Mouse (Mus musculus) forebrain, embryonic 13.5 days (tissue): Measurements from ENCODE around the gene Gm34653. TPM values are rescaled to one million over a fixed set of nuclear protein-coding genes. Genes with fewer than 3 reads are reported as not detected.
A peak's percentile ranks its signal among the peaks of the same experiment; 100 is the strongest.
"Not testable (repeated sequence)": the region's sequence is repeated elsewhere in the genome, so short reads cannot be mapped to it uniquely, and the experiment has no call there.

ENCODE experiments used
- ATAC-seq: fragments of 200-750 bp; cut with Nextera tagmentation; 2 replicates; pipeline ENCODE4 v1.8.0; 2017
- H3K27ac ChIP-seq: fragments of 300-500 bp; sonication (generic); 2 replicates; pipeline ENCODE4 v1.5.1; 2015; ENCODE audit warnings: inconsistent platforms, mild to moderate bottlenecking, moderate library complexity
- H3K27me3 ChIP-seq: fragments of 300-500 bp; sonication (generic); 2 replicates; pipeline ENCODE4 v1.6.1; 2015; ENCODE audit warnings: mild to moderate bottlenecking, inconsistent platforms
- H3K36me3 ChIP-seq: fragments of 300-500 bp; sonication (generic); 2 replicates; pipeline ENCODE4 v1.6.1; 2015; ENCODE audit warnings: mild to moderate bottlenecking, inconsistent platforms; ENCODE audit not compliant: poor library complexity, severe bottlenecking
- H3K4me1 ChIP-seq: fragments of 300-500 bp; sonication (generic); 2 replicates; pipeline ENCODE4 v1.6.1; 2015; ENCODE audit warnings: inconsistent platforms
- H3K4me2 ChIP-seq: fragments of 300-500 bp; sonication (generic); 2 replicates; pipeline ENCODE4 v1.6.1; 2015; ENCODE audit warnings: inconsistent platforms, mild to moderate bottlenecking, moderate library complexity
- H3K4me3 ChIP-seq: fragments of 300-500 bp; sonication (generic); 2 replicates; pipeline ENCODE4 v1.5.1; 2015; ENCODE audit warnings: mild to moderate bottlenecking, inconsistent platforms
- H3K9ac ChIP-seq: fragments of 300-500 bp; sonication (generic); 2 replicates; pipeline ENCODE4 v1.6.1; 2015; ENCODE audit warnings: mild to moderate bottlenecking, inconsistent platforms
- H3K9me3 ChIP-seq: fragments of 300-500 bp; sonication (generic); replicated peaks from 2 replicates; pipeline ENCODE4 v1.6.1; 2016; ENCODE audit warnings: inconsistent platforms
- WGBS: fragments of 180-500 bp; shearing (Covaris S2); methylation state at CpG from one replicate; pipeline ENCODE4 v1.1.7; 2015; 5-methylcytosine and 5-hydroxymethylcytosine counted together
- polyA plus RNA-seq: library from polyadenylated mRNA; unstranded; fragments of >200 nt; fragmentation: Nextera tagmentation; extraction: Ambion mirVana; gene quantifications from 2 replicates; pipeline ENCODE4 v1.2.1, GENCODE M21; 2015

Gm34653 gene
- polyA plus RNA-seq, result 0.10 TPM in 1 of 2 replicates, not detected in the other

GRCm38 (mm10) chr2:34832766-34833457 is at the start of gene Gm34653:
Gene Gm34653, plus strand, starts transcription at chr2:34833007.
- H3K4me2 ChIP-seq, H3K9me3 ChIP-seq, H3K4me1 ChIP-seq, H3K4me3 ChIP-seq, ATAC-seq, H3K9ac ChIP-seq, H3K27ac ChIP-seq, H3K36me3 ChIP-seq, H3K27me3 ChIP-seq: not testable (repeated sequence)
- 77% methylated on average over 11 of the region's 11 CpGs for WGBS

GRCm38 (mm10) chr2:34783064-34784020 is 49.5 kb upstream of the Gm34653 start:
- Histone ChIP-seq H3K27me3 (no peaks in the 10 kb centered on the region), H3K9me3 (no peaks in the 10 kb centered on the region), H3K4me3 (no peak overlapping the region), H3K9ac (no peak overlapping the region), H3K36me3 (peaks cover 67% of the 10 kb centered on the region), H3K4me2 (no peak overlapping the region), H3K27ac (no peak overlapping the region), H3K4me1 (no peaks in the 10 kb centered on the region)
- WGBS, result 92% methylated on average over 14 of the region's 14 CpGs
- ATAC-seq, result no peak

- H3K9ac ChIP-seq, result no peak overlapping the region
- no peaks in the 10 kb centered on the region for H3K9me3 ChIP-seq
- 76% methylated on average over 2 of the region's 2 CpGs for WGBS
- H3K27me3 ChIP-seq, result no peaks in the 10 kb centered on the region
- no peak overlapping the region for H3K4me2 ChIP-seq
- H3K4me1 ChIP-seq, result no peaks in the 10 kb centered on the region
- peaks cover 63% of the 10 kb centered on the region for H3K36me3 ChIP-seq
- no peak overlapping the region for H3K4me3 ChIP-seq
- no peak for ATAC-seq
- H3K27ac ChIP-seq, result no peak overlapping the region
These were observed 48.7 kb upstream of the Gm34653 start for GRCm38 (mm10) chr2:34784085-34784484.

GRCm38 (mm10) chr2:34790282-34790681 is 42.5 kb upstream of the Gm34653 start:
- Histone ChIP-seq H3K4me3 (no peak overlapping the region), H3K4me2 (no peak overlapping the region), H3K27me3 (no peaks in the 10 kb centered on the region), H3K27ac (no peak overlapping the region), H3K9ac (no peak overlapping the region), H3K4me1 (no peaks in the 10 kb centered on the region), H3K9me3 (no peaks in the 10 kb centered on the region), H3K36me3 (peaks cover 35% of the 10 kb centered on the region)
- WGBS, result 91% methylated on average over 8 of the region's 8 CpGs
- no peak for ATAC-seq

GRCm38 (mm10) chr2:34792543-34792942 is 40.3 kb upstream of the Gm34653 start:
- H3K4me3 ChIP-seq, H3K4me1 ChIP-seq, H3K9ac ChIP-seq, ATAC-seq, H3K9me3 ChIP-seq, H3K4me2 ChIP-seq, H3K27me3 ChIP-seq, H3K27ac ChIP-seq: not testable (repeated sequence)
- H3K36me3 ChIP-seq, result peaks cover 25% of the 10 kb centered on the region
- WGBS, result 89% methylated on average over 2 of the region's 2 CpGs

GRCm38 (mm10) chr2:34794511-34794910 is 38.3 kb upstream of the Gm34653 start:
- no peak for ATAC-seq
- H3K4me1 ChIP-seq, result peaks cover 7% of the 10 kb centered on the region; the same call in 1 of the 2 replicates
- WGBS, result 91% methylated on average over 2 of the region's 2 CpGs
- H3K36me3 ChIP-seq, result peaks cover 22% of the 10 kb centered on the region
- no peak overlapping the region for H3K4me3 ChIP-seq
- no peak overlapping the region for H3K27ac ChIP-seq
- no peak overlapping the region for H3K9ac ChIP-seq
- no peaks in the 10 kb centered on the region for H3K27me3 ChIP-seq
- no peaks in the 10 kb centered on the region for H3K9me3 ChIP-seq
- no peak overlapping the region for H3K4me2 ChIP-seq

GRCm38 (mm10) chr2:34795426-34795825 is 37.4 kb upstream of the Gm34653 start:
- H3K4me3 ChIP-seq, result no peak overlapping the region
- H3K9me3 ChIP-seq, result no peaks in the 10 kb centered on the region
- ATAC-seq, result no peak
- H3K4me1 ChIP-seq, result peaks cover 12% of the 10 kb centered on the region
- H3K9ac ChIP-seq, result no peak overlapping the region
- H3K27me3 ChIP-seq, result no peaks in the 10 kb centered on the region
- H3K27ac ChIP-seq, result no peak overlapping the region
- 96% methylated on average over 7 of the region's 7 CpGs for WGBS
- no peak overlapping the region for H3K4me2 ChIP-seq
- H3K36me3 ChIP-seq, result peaks cover 14% of the 10 kb centered on the region

GRCm38 (mm10) chr2:34799357-34800256 is 33.2 kb upstream of the Gm34653 start, which contains the start of gene Rabepk:
Gene Rabepk, minus strand, starts transcription at chr2:34799912.
- no peaks in the 10 kb centered on the region for H3K27me3 ChIP-seq
- peak; percentile 57 for ATAC-seq
- H3K4me3 ChIP-seq, result peak within 1 kb of the TSS; percentile 60
- H3K9ac ChIP-seq, result peak within 1 kb of the TSS; percentile 69
- H3K27ac ChIP-seq, result no peak within 1 kb of the TSS
- WGBS, result 5% methylated on average over 44 of the region's 44 CpGs
- peak within 1 kb of the TSS; percentile 89 for H3K4me2 ChIP-seq
- 0 out of 2 replicates have a peak, but pooled peaks cover 4% of the 10 kb centered on the region for H3K36me3 ChIP-seq
- H3K9me3 ChIP-seq, result no peaks in the 10 kb centered on the region
- peaks cover 27% of the 10 kb centered on the region for H3K4me1 ChIP-seq

GRCm38 (mm10) chr2:34800371-34800770 is 32.4 kb upstream of the Gm34653 start:
- no peaks in the 10 kb centered on the region for H3K27me3 ChIP-seq

GRCm38 (mm10) chr2:34801516-34802482 is 31.0 kb upstream of the Gm34653 start:
- WGBS, result 5% methylated on average over 39 of the region's 39 CpGs

More at GRCm38 (mm10) chr2:34800371-34800770, 32.4 kb upstream of the Gm34653 start:
- ATAC-seq, result no peak
- Histone ChIP-seq H3K9me3 (no peaks in the 10 kb centered on the region), H3K4me3 (no peak overlapping the region), H3K4me1 (peaks cover 31% of the 10 kb centered on the region), H3K36me3 (peaks cover 1% of the 10 kb centered on the region), H3K27ac (no peak overlapping the region), H3K9ac (no peak overlapping the region), H3K4me2 (no peak overlapping the region)
- 84% methylated on average over 7 of the region's 7 CpGs for WGBS

More at GRCm38 (mm10) chr2:34801516-34802482, 31.0 kb upstream of the Gm34653 start:
- Histone ChIP-seq H3K4me1 (peaks cover 31% of the 10 kb centered on the region), H3K36me3 (peaks cover 10% of the 10 kb centered on the region), H3K27me3 (no peaks in the 10 kb centered on the region), H3K4me2 (peak overlapping the region; percentile 79), H3K4me3 (peak overlapping the region; percentile 70), H3K9me3 (no peaks in the 10 kb centered on the region), H3K27ac (peak overlapping the region; percentile 84), H3K9ac (peak overlapping the region; percentile 79)
- peak; percentile 98 for ATAC-seq
